Mouse (Mus musculus) liver, embryonic 14.5 days (tissue): ENCODE measurements at regions not wholly inside any gene's neighbourhood (a gene's known extent, or its start where the extent isn't known, plus 50 kb on each side); places are given as distances from the start of the nearest gene placed in this dataset.

ENCODE experiments used
- CTCF ChIP-seq: IDR thresholded peaks from 2 replicates; pipeline ENCODE4 v1.5.1; 2016; ENCODE audit warnings: antibody characterized with exemption, low read depth, control low read depth
- EP300 ChIP-seq: IDR thresholded peaks from 2 replicates; pipeline ENCODE4 v1.6.1; 2016; ENCODE audit warnings: antibody characterized with exemption, low read depth

DNA sequence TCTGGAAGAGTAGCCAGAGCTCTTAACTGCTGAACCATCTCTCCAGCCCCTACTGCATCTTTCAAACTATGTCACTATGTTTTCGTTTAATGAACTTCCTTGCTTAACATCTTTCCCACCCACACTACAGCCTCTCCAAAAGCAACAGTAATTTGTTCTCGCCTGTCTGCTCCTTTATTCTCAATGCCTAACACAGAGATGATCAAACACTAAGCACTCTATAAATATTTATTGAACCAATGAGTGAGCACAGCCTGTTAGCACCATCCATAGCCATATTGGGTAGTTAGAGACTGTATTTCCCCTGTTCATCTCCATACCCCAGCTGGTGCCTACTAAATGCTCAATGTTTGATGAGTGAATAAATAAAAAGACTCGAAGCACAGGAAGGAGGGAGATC is 189.6 kb downstream of the Pdcd6ip start:
- TF ChIP-seq CTCF (no peak), EP300 (no peak)
